Mouse (Mus musculus) monocyte, adult 2 months (primary cell): ENCODE data around the gene Pus7.

Experiments used
- DNase-seq, 2 experiments: peaks; one replicate each; pipeline ENCODE4 v3.0.0; 2022; ENCODE audit warnings: low spot score in 2 of 2, low read depth in 1 of 2

Pus7 gene

GRCm38 (mm10) chr5:23782931-23783877 lies at the start of gene Pus7:
TSS of gene Pus7 (minus strand) at chr5:23783711.
- peak; percentile 13 to 48 for DNase-seq

GRCm38 (mm10) chr5:23830897-23831752 lies 47.6 kb upstream of the Pus7 start:
- no peak for DNase-seq

- DNase-seq = peak in 1 of 2 experiments; percentile 47
These were observed 43.0 kb upstream of the Pus7 start for GRCm38 (mm10) chr5:23826321-23827004.

GRCm38 (mm10) chr5:23824171-23824733 lies 40.7 kb upstream of the Pus7 start:
- no peak for DNase-seq

- DNase-seq = no peak
These were observed 38.8 kb upstream of the Pus7 start for GRCm38 (mm10) chr5:23822306-23822705.

- DNase-seq = no peak
These were observed 33.2 kb upstream of the Pus7 start for GRCm38 (mm10) chr5:23816681-23817080.

- DNase-seq = no peak
These were observed 31.3 kb upstream of the Pus7 start for GRCm38 (mm10) chr5:23814841-23815240.

GRCm38 (mm10) chr5:23792726-23793125 lies 9.2 kb upstream of the Pus7 start:
- DNase-seq = no peak

- no peak for DNase-seq
These were observed 5.6 kb upstream of the Pus7 start for GRCm38 (mm10) chr5:23789078-23789612.

GRCm38 (mm10) chr5:23788390-23788830 lies 4.9 kb upstream of the Pus7 start:
- DNase-seq = no peak

- DNase-seq = peak; percentile 77 to 91
These were observed 4.3 kb upstream of the Pus7 start, which contains the start of gene Rint1 for GRCm38 (mm10) chr5:23787536-23788389. TSS of gene Rint1 (plus strand) at chr5:23787711.

- DNase-seq = no peak
These were observed 1.3 kb downstream of the Pus7 start for GRCm38 (mm10) chr5:23782051-23782810.

- no peak for DNase-seq
These were observed 2.3 kb downstream of the Pus7 start for GRCm38 (mm10) chr5:23781172-23781571.

GRCm38 (mm10) chr5:23780516-23780915 lies 3.0 kb downstream of the Pus7 start:
- no peak for DNase-seq

GRCm38 (mm10) chr5:23774186-23774585 lies 9.3 kb downstream of the Pus7 start:
- DNase-seq = no peak

GRCm38 (mm10) chr5:23771105-23771504 lies 12.4 kb downstream of the Pus7 start:
- DNase-seq = no peak

- no peak for DNase-seq
These were observed 19.0 kb downstream of the Pus7 start for GRCm38 (mm10) chr5:23764557-23764956.

GRCm38 (mm10) chr5:23762531-23762930 lies 21.0 kb downstream of the Pus7 start:
- DNase-seq = no peak

GRCm38 (mm10) chr5:23758633-23759032 lies 24.9 kb downstream of the Pus7 start:
- DNase-seq = no peak
